Mouse (Mus musculus) ES-E14 (cell line): ENCODE data around the gene Slc25a36. TPM values are rescaled to one million over a fixed set of nuclear protein-coding genes. Genes with fewer than 3 reads are reported as not detected.

ENCODE experiments used
- DNase-seq: peaks from one replicate; pipeline ENCODE4 v3.0.0-alpha.2; 2013; ENCODE audit warnings: low read depth, low spot score
- H3K27ac ChIP-seq: 2 replicates; pipeline ENCODE4 v1.5.1; 2012; ENCODE audit warnings: low read depth, mild to moderate bottlenecking, low read length, moderate library complexity, mixed read lengths; ENCODE audit not compliant: poor library complexity, insufficient read depth, severe bottlenecking
- H3K36me3 ChIP-seq: 2 replicates; pipeline ENCODE4 v1.6.1; 2012; ENCODE audit warnings: mild to moderate bottlenecking, low read length, moderate library complexity, mixed read lengths; ENCODE audit not compliant: control insufficient read depth, poor library complexity, insufficient read depth, severe bottlenecking
- H3K4me1 ChIP-seq, 2 experiments: fragments of 150-350 bp in 1 of 2; sonication (generic) in 1 of 2; 2 replicates each; pipeline ENCODE4 v1.6.1; 2012; ENCODE audit warnings: low read length in 2 of 2, mild to moderate bottlenecking in 1 of 2, mixed read lengths in 1 of 2; ENCODE audit not compliant: control insufficient read depth in 2 of 2, insufficient read depth in 2 of 2, poor library complexity in 1 of 2
- H3K4me3 ChIP-seq, 2 experiments: fragments of 150-350 bp in 1 of 2; sonication (generic) in 1 of 2; 2 replicates each; pipeline ENCODE4 v1.5.1; 2012; ENCODE audit warnings: low read length in 2 of 2, low read depth in 1 of 2, mild to moderate bottlenecking in 1 of 2, mixed read lengths in 1 of 2; ENCODE audit not compliant: insufficient read depth in 1 of 2, poor library complexity in 1 of 2, severe bottlenecking in 1 of 2
- H3K9ac ChIP-seq: 2 replicates; pipeline ENCODE4 v1.6.1; 2012; ENCODE audit warnings: low read depth, mild to moderate bottlenecking, low read length, mixed read lengths; ENCODE audit not compliant: poor library complexity, insufficient read depth, severe bottlenecking
- H3K9me3 ChIP-seq: fragments of 150-350 bp; sonication (generic); 2 replicates; pipeline ENCODE4 v1.6.1; 2012; ENCODE audit warnings: low read depth, mild to moderate bottlenecking, low read length; ENCODE audit not compliant: control insufficient read depth, insufficient read depth
- CHD2 ChIP-seq: IDR thresholded peaks from 2 replicates; pipeline ENCODE4 v1.6.1; 2014; ENCODE audit warnings: mild to moderate bottlenecking, low read depth, low read length, inconsistent platforms
- HCFC1 ChIP-seq: IDR thresholded peaks from 2 replicates; pipeline ENCODE4 v1.6.1; 2012; ENCODE audit warnings: low read length, inconsistent platforms, borderline replicate concordance; ENCODE audit not compliant: insufficient read depth
- MAFK ChIP-seq: IDR thresholded peaks from 2 replicates; pipeline ENCODE4 v1.6.1; 2014; ENCODE audit warnings: mild to moderate bottlenecking, low read depth, low read length, inconsistent platforms; ENCODE audit not compliant: insufficient read depth
- ZC3H11A ChIP-seq: IDR thresholded peaks from 2 replicates; pipeline ENCODE4 v1.6.1; 2012; ENCODE audit warnings: low read depth, mild to moderate bottlenecking, inconsistent platforms, low read length, borderline replicate concordance
- ZNF384 ChIP-seq: IDR thresholded peaks from 2 replicates; pipeline ENCODE4 v1.6.1; 2012; ENCODE audit warnings: low read depth, low read length, inconsistent platforms
- in situ Hi-C, 2 experiments: fragments of 600-800 bp; cut with MboI; formaldehyde crosslinking; loops; one replicate each; pipeline ENCODE4 v1.15.1; 2025; ENCODE audit warnings: low sequenced_read_pairs in 2 of 2, inconsistent platforms in 1 of 2; ENCODE audit not compliant: unreplicated experiment in 2 of 2
- total RNA-seq: library from RNA; depleted of rRNA; stranded (reverse); fragments of 300-350 nt; gene quantifications from 2 replicates; pipeline ENCODE4 v1.2.3, GENCODE M21; 2012

Slc25a36 gene
- total RNA-seq, 1 experiment = 142 TPM

GRCm38 (mm10) chr9:97153006-97153405 lies 42.0 kb upstream of the Slc25a36 start:
- no peak overlapping the region for H3K4me3 ChIP-seq
- H3K9me3 ChIP-seq = no peaks in the 10 kb centered on the region
- TF ChIP-seq CHD2 = no peak
- no peak for TF ChIP-seq MAFK
- no peak for TF ChIP-seq ZC3H11A
- no peak for TF ChIP-seq ZNF384
- no peak for TF ChIP-seq HCFC1
- no peak overlapping the region for H3K27ac ChIP-seq
- H3K4me1 ChIP-seq = peaks cover 0 to 2% of the 10 kb centered on the region in 2 experiments; a peak in 1 of 4 replicates
- H3K36me3 ChIP-seq = no peaks in the 10 kb centered on the region
- in situ Hi-C loops = no loop called here
- H3K9ac ChIP-seq = no peak overlapping the region
- DNase-seq = no peak

- Histone ChIP-seq H3K9me3 (no peaks in the 10 kb centered on the region), H3K36me3 (no peaks in the 10 kb centered on the region), H3K9ac (no peak overlapping the region), H3K4me1 (peaks cover 0 to 5% of the 10 kb centered on the region in 2 experiments; a peak in 1 of 4 replicates), H3K4me3 (no peak overlapping the region), H3K27ac (no peak overlapping the region)
- DNase-seq = no peak
- TF ChIP-seq MAFK (no peak), HCFC1 (no peak), ZNF384 (no peak), CHD2 (no peak), ZC3H11A (no peak)
- in situ Hi-C loops = no loop called here
These were observed 36.3 kb upstream of the Slc25a36 start for GRCm38 (mm10) chr9:97147270-97147669.

GRCm38 (mm10) chr9:97145351-97145750 lies 34.4 kb upstream of the Slc25a36 start:
- Histone ChIP-seq H3K27ac (no peak overlapping the region), H3K4me1 (peaks cover 0 to 10% of the 10 kb centered on the region in 2 experiments; a peak in 2 of 4 replicates), H3K9me3 (no peaks in the 10 kb centered on the region), H3K9ac (no peak overlapping the region), H3K4me3 (no peak overlapping the region), H3K36me3 (no peaks in the 10 kb centered on the region)
- in situ Hi-C loops = no loop called here
- TF ChIP-seq ZNF384 (no peak), CHD2 (no peak), MAFK (no peak), HCFC1 (no peak), ZC3H11A (no peak)
- no peak for DNase-seq

GRCm38 (mm10) chr9:97143416-97143815 lies 32.5 kb upstream of the Slc25a36 start:
- H3K4me3 ChIP-seq = no peak overlapping the region
- in situ Hi-C loops = no loop called here

GRCm38 (mm10) chr9:97142558-97142957 lies 31.6 kb upstream of the Slc25a36 start:
- Histone ChIP-seq H3K36me3 (no peaks in the 10 kb centered on the region), H3K9ac (no peak overlapping the region), H3K4me3 (no peak overlapping the region), H3K27ac (no peak overlapping the region), H3K9me3 (no peaks in the 10 kb centered on the region), H3K4me1 (peaks cover 0 to 11% of the 10 kb centered on the region in 2 experiments; a peak in 2 of 4 replicates)
- no peak for TF ChIP-seq MAFK
- no peak for TF ChIP-seq ZC3H11A
- TF ChIP-seq CHD2 = no peak
- TF ChIP-seq HCFC1 = no peak
- DNase-seq = no peak
- in situ Hi-C loops = no loop called here

More at GRCm38 (mm10) chr9:97143416-97143815, 32.5 kb upstream of the Slc25a36 start:
- no peaks in the 10 kb centered on the region for H3K9me3 ChIP-seq
- TF ChIP-seq ZC3H11A = no peak
- DNase-seq = no peak
- peaks cover 0 to 12% of the 10 kb centered on the region in 2 experiments; a peak in 2 of 4 replicates for H3K4me1 ChIP-seq
- H3K27ac ChIP-seq = no peak overlapping the region
- no peaks in the 10 kb centered on the region for H3K36me3 ChIP-seq
- no peak overlapping the region for H3K9ac ChIP-seq
